Mouse (Mus musculus) stomach, postnatal 0 days (tissue): ENCODE results near the gene Uba52. TPM values are rescaled to one million over a fixed set of nuclear protein-coding genes. Genes with fewer than 3 reads are reported as not detected.

Source experiments
- ATAC-seq: fragments of 200-750 bp; cut with Nextera tagmentation; 2 replicates; pipeline ENCODE4 v1.8.0; 2017; ENCODE audit not compliant: low FRiP score, low TSS enrichment
- DNase-seq: peaks from one replicate; pipeline ENCODE4 v3.0.0-alpha.2; 2016; ENCODE audit warnings: low spot score
- H3K27ac ChIP-seq: fragments of 300-500 bp; sonication (generic); replicated peaks from 2 replicates; pipeline ENCODE4 v1.5.1; 2014; ENCODE audit warnings: mild to moderate bottlenecking, control low read depth
- H3K27me3 ChIP-seq: fragments of 300-500 bp; sonication (generic); 2 replicates; pipeline ENCODE4 v1.6.1; 2014; ENCODE audit warnings: low read length; ENCODE audit not compliant: control insufficient read depth, insufficient read depth
- H3K36me3 ChIP-seq: fragments of 300-500 bp; sonication (generic); 2 replicates; pipeline ENCODE4 v1.6.1; 2014; ENCODE audit warnings: low read length, mixed read lengths; ENCODE audit not compliant: control insufficient read depth, insufficient read depth
- H3K4me1 ChIP-seq: fragments of 300-500 bp; sonication (generic); replicated peaks from 2 replicates; pipeline ENCODE4 v1.6.1; 2014; ENCODE audit warnings: antibody characterized with exemption; ENCODE audit not compliant: control insufficient read depth, insufficient read depth
- H3K4me2 ChIP-seq: fragments of 300-500 bp; sonication (generic); replicated peaks from 2 replicates; pipeline ENCODE4 v1.6.1; 2014; ENCODE audit warnings: low read depth, mild to moderate bottlenecking, control low read depth, moderate library complexity
- H3K4me3 ChIP-seq: fragments of 300-500 bp; sonication (generic); 2 replicates; pipeline ENCODE4 v1.5.1; 2014; ENCODE audit warnings: low read depth, low read length, control low read depth
- H3K9ac ChIP-seq: fragments of 300-500 bp; sonication (generic); 2 replicates; pipeline ENCODE4 v1.6.1; 2014; ENCODE audit warnings: mild to moderate bottlenecking, low read length, control low read depth, mixed read lengths
- H3K9me3 ChIP-seq: fragments of 300-500 bp; sonication (generic); 2 replicates; pipeline ENCODE4 v1.6.1; 2016; ENCODE audit warnings: low read length; ENCODE audit not compliant: control insufficient read depth
- CTCF ChIP-seq: IDR thresholded peaks from 2 replicates; pipeline ENCODE4 v1.5.1; 2016; ENCODE audit warnings: antibody characterized with exemption, low read depth, mild to moderate bottlenecking, moderate library complexity
- EP300 ChIP-seq: optimal IDR thresholded peaks from 2 replicates; pipeline ENCODE3; 2016; ENCODE audit warnings: antibody characterized with exemption
- WGBS: fragments of 180-500 bp; shearing (Covaris S2); extraction: QIAGEN DNeasy Blood & Tissue Kit; methylation state at CpG from one replicate; pipeline ENCODE4 v1.1.7; 2014; 5-methylcytosine and 5-hydroxymethylcytosine counted together
- polyA plus RNA-seq: library from polyadenylated mRNA; unstranded; fragments of >200 nt; fragmentation: Nextera tagmentation; extraction: Ambion mirVana; gene quantifications from 2 replicates; pipeline ENCODE4 v1.2.1, GENCODE M21; 2015

Uba52 gene
- polyA plus RNA-seq, 1 experiment from 2014 or later = 966 TPM

DNA sequence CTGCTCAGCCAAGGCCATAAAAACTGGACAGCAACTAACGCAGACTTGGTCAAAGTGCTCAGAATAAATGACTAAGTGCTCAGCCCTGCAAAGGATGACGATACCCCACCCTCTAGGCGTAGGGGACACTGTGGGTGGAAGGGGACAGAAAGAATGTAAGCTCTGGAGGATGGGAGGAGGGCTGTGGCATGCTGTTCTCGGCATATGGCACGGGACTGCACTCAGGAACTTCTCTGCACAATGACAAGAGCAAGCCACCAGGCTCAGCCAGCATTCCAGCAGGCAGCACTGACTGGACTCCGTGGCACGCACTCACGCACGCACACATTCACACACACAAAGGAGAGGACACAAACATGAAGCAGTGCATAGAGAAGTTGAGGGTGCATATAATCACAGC is 50.0 kb downstream of the Uba52 start:
- WGBS = 72% methylated on average over 9 of the region's 9 CpGs

GRCm38 (mm10) chr8:70460199-70460598 is 50.4 kb downstream of the Uba52 start:
- Histone ChIP-seq H3K9me3 (no peaks in the 10 kb centered on the region), H3K4me3 (no peak overlapping the region), H3K27me3 (no peaks in the 10 kb centered on the region), H3K36me3 (no peaks in the 10 kb centered on the region), H3K4me2 (no peak overlapping the region), H3K27ac (no peak overlapping the region), H3K4me1 (no peaks in the 10 kb centered on the region), H3K9ac (no peak overlapping the region)
- 89% methylated on average over 5 of the region's 5 CpGs for WGBS
- TF ChIP-seq EP300 (no peak), CTCF (no peak)
- DNase-seq (no peak), ATAC-seq (no peak)

More for the DNA sequence above, 50.0 kb downstream of the Uba52 start:
- DNase-seq (no peak), ATAC-seq (no peak)
- TF ChIP-seq CTCF (no peak), EP300 (no peak)
- Histone ChIP-seq H3K9ac (no peak overlapping the region), H3K4me2 (no peak overlapping the region), H3K9me3 (no peaks in the 10 kb centered on the region), H3K4me3 (no peak overlapping the region), H3K27ac (no peak overlapping the region), H3K27me3 (no peaks in the 10 kb centered on the region), H3K36me3 (no peaks in the 10 kb centered on the region), H3K4me1 (no peaks in the 10 kb centered on the region)

- no peak overlapping the region for H3K9ac ChIP-seq
- no peak overlapping the region for H3K27ac ChIP-seq
- 100% methylated on average over 2 of the region's 2 CpGs for WGBS
- TF ChIP-seq CTCF = peak; percentile 35
- no peak for TF ChIP-seq EP300
- H3K4me3 ChIP-seq = no peak overlapping the region
- H3K9me3 ChIP-seq = no peaks in the 10 kb centered on the region
- H3K4me2 ChIP-seq = no peak overlapping the region
- no peaks in the 10 kb centered on the region for H3K4me1 ChIP-seq
- no peak for DNase-seq
- no peak for ATAC-seq
- H3K27me3 ChIP-seq = no peaks in the 10 kb centered on the region
- no peaks in the 10 kb centered on the region for H3K36me3 ChIP-seq
These were observed 51.0 kb downstream of the Uba52 start for GRCm38 (mm10) chr8:70459636-70460035.

- no peak for DNase-seq
- Histone ChIP-seq H3K9me3 (no peaks in the 10 kb centered on the region), H3K4me3 (no peak overlapping the region), H3K9ac (no peak overlapping the region), H3K4me1 (no peaks in the 10 kb centered on the region; the same call in 1 of the 2 replicates), H3K4me2 (no peak overlapping the region), H3K27ac (no peak overlapping the region), H3K27me3 (no peaks in the 10 kb centered on the region), H3K36me3 (no peaks in the 10 kb centered on the region)
- ATAC-seq = no peak
- 70% methylated on average over 3 of the region's 3 CpGs for WGBS
- no peak for TF ChIP-seq CTCF
- TF ChIP-seq EP300 = no peak
These were observed 52.1 kb downstream of the Uba52 start for GRCm38 (mm10) chr8:70458462-70458861.

Other genes starting within 250 kb of the Uba52 start
- gene Homer3, start 228.0 kb downstream of the Uba52 start, polyA plus RNA-seq = 13.8 and 17.5 TPM in 2 replicates
- gene Ddx49, start 208.3 kb downstream of the Uba52 start, polyA plus RNA-seq = 35.0 and 36.0 TPM in 2 replicates
- gene Cope, start 208.3 kb downstream of the Uba52 start, polyA plus RNA-seq = 347 and 366 TPM in 2 replicates
- 2.0 and 2.6 TPM in 2 replicates for gene Cers1, start 195.0 kb downstream of the Uba52 start, polyA plus RNA-seq
- gene Gdf1, start 181.0 kb downstream of the Uba52 start, polyA plus RNA-seq = 0.53 TPM in 2 replicates
- gene Upf1, start 157.5 kb downstream of the Uba52 start, polyA plus RNA-seq = 9.5 and 9.6 TPM in 2 replicates
- gene Comp, start 137.2 kb downstream of the Uba52 start, polyA plus RNA-seq = 0.15 and 0.42 TPM in 2 replicates
- gene Crtc1, start 71.2 kb downstream of the Uba52 start, polyA plus RNA-seq = 8.0 and 8.4 TPM in 2 replicates
- 10.4 and 12.4 TPM in 2 replicates for gene Klhl26, start 33.8 kb downstream of the Uba52 start, polyA plus RNA-seq
- gene Tmem59l, start 23.4 kb downstream of the Uba52 start, polyA plus RNA-seq = 2.4 and 2.8 TPM in 2 replicates
- 5.8 and 6.5 TPM in 2 replicates for gene Crlf1, start 17.6 kb downstream of the Uba52 start, polyA plus RNA-seq
- gene Rex1bd, start 4.0 kb downstream of the Uba52 start, polyA plus RNA-seq = 119 and 122 TPM in 2 replicates
- gene Fkbp8, start 16.9 kb upstream of the Uba52 start, polyA plus RNA-seq = 179 and 188 TPM in 2 replicates
- 47.1 and 54.6 TPM in 2 replicates for gene Kxd1, start 17.2 kb upstream of the Uba52 start, polyA plus RNA-seq
- gene Ell, start 28.7 kb upstream of the Uba52 start, polyA plus RNA-seq = 11.1 and 13.5 TPM in 2 replicates
- 37.4 and 39.3 TPM in 2 replicates for gene Isyna1, start 83.6 kb upstream of the Uba52 start, polyA plus RNA-seq
- gene Ssbp4, start 98.1 kb upstream of the Uba52 start, polyA plus RNA-seq = 66.7 and 83.8 TPM in 2 replicates
- 2.3 and 2.7 TPM in 2 replicates for gene Lrrc25, start 105.4 kb upstream of the Uba52 start, polyA plus RNA-seq
- 0.30 and 0.33 TPM in 2 replicates for gene Gdf15, start 121.7 kb upstream of the Uba52 start, polyA plus RNA-seq
- 23.3 and 25.2 TPM in 2 replicates for gene Pgpep1, start 149.6 kb upstream of the Uba52 start, polyA plus RNA-seq
- gene Lsm4, start 162.4 kb upstream of the Uba52 start, polyA plus RNA-seq = 141 and 147 TPM in 2 replicates
- gene Jund, start 188.1 kb upstream of the Uba52 start, polyA plus RNA-seq = 78.3 and 108 TPM in 2 replicates
- 0.05 TPM in 1 of 2 replicates, not detected in the other for gene Iqcn, start 192.7 kb upstream of the Uba52 start, polyA plus RNA-seq
- 29.7 and 32.2 TPM in 2 replicates for gene Gm3336, start 207.7 kb upstream of the Uba52 start, polyA plus RNA-seq
- gene Pde4c, start 212.9 kb upstream of the Uba52 start, polyA plus RNA-seq = 0.27 and 0.35 TPM in 2 replicates
- 18.9 and 19.0 TPM in 2 replicates for gene Rab3a, start 243.9 kb upstream of the Uba52 start, polyA plus RNA-seq